Mouse (Mus musculus) stomach, postnatal 0 days (tissue): ENCODE measurements around the gene Gpx4. TPM values are rescaled to one million over a fixed set of nuclear protein-coding genes. Genes with fewer than 3 reads are reported as not detected.
A peak's percentile ranks its signal among the peaks of the same experiment; 100 is the strongest.
"Not testable (repeated sequence)": the region's sequence is repeated elsewhere in the genome, so short reads cannot be mapped to it uniquely, and the experiment has no call there.

Experiments
- ATAC-seq: fragments of 200-750 bp; cut with Nextera tagmentation; 2 replicates; pipeline ENCODE4 v1.8.0; 2017; ENCODE audit not compliant: low FRiP score, low TSS enrichment
- DNase-seq: peaks from one replicate; pipeline ENCODE4 v3.0.0-alpha.2; 2016; ENCODE audit warnings: low spot score
- H3K27ac ChIP-seq: fragments of 300-500 bp; sonication (generic); replicated peaks from 2 replicates; pipeline ENCODE4 v1.5.1; 2014; ENCODE audit warnings: mild to moderate bottlenecking, control low read depth
- H3K27me3 ChIP-seq: fragments of 300-500 bp; sonication (generic); 2 replicates; pipeline ENCODE4 v1.6.1; 2014; ENCODE audit warnings: low read length; ENCODE audit not compliant: control insufficient read depth, insufficient read depth
- H3K36me3 ChIP-seq: fragments of 300-500 bp; sonication (generic); 2 replicates; pipeline ENCODE4 v1.6.1; 2014; ENCODE audit warnings: low read length, mixed read lengths; ENCODE audit not compliant: control insufficient read depth, insufficient read depth
- H3K4me1 ChIP-seq: fragments of 300-500 bp; sonication (generic); replicated peaks from 2 replicates; pipeline ENCODE4 v1.6.1; 2014; ENCODE audit warnings: antibody characterized with exemption; ENCODE audit not compliant: control insufficient read depth, insufficient read depth
- H3K4me2 ChIP-seq: fragments of 300-500 bp; sonication (generic); replicated peaks from 2 replicates; pipeline ENCODE4 v1.6.1; 2014; ENCODE audit warnings: low read depth, mild to moderate bottlenecking, control low read depth, moderate library complexity
- H3K4me3 ChIP-seq: fragments of 300-500 bp; sonication (generic); 2 replicates; pipeline ENCODE4 v1.5.1; 2014; ENCODE audit warnings: low read depth, low read length, control low read depth
- H3K9ac ChIP-seq: fragments of 300-500 bp; sonication (generic); 2 replicates; pipeline ENCODE4 v1.6.1; 2014; ENCODE audit warnings: mild to moderate bottlenecking, low read length, control low read depth, mixed read lengths
- H3K9me3 ChIP-seq: fragments of 300-500 bp; sonication (generic); 2 replicates; pipeline ENCODE4 v1.6.1; 2016; ENCODE audit warnings: low read length; ENCODE audit not compliant: control insufficient read depth
- CTCF ChIP-seq: IDR thresholded peaks from 2 replicates; pipeline ENCODE4 v1.5.1; 2016; ENCODE audit warnings: antibody characterized with exemption, low read depth, mild to moderate bottlenecking, moderate library complexity
- EP300 ChIP-seq: optimal IDR thresholded peaks from 2 replicates; pipeline ENCODE3; 2016; ENCODE audit warnings: antibody characterized with exemption
- WGBS: fragments of 180-500 bp; shearing (Covaris S2); extraction: QIAGEN DNeasy Blood & Tissue Kit; methylation state at CpG from one replicate; pipeline ENCODE4 v1.1.7; 2014; 5-methylcytosine and 5-hydroxymethylcytosine counted together
- polyA plus RNA-seq: library from polyadenylated mRNA; unstranded; fragments of >200 nt; fragmentation: Nextera tagmentation; extraction: Ambion mirVana; gene quantifications from 2 replicates; pipeline ENCODE4 v1.2.1, GENCODE M21; 2015

The Gpx4 gene
- polyA plus RNA-seq, 1 experiment from 2014 or later: 435 TPM

DNA sequence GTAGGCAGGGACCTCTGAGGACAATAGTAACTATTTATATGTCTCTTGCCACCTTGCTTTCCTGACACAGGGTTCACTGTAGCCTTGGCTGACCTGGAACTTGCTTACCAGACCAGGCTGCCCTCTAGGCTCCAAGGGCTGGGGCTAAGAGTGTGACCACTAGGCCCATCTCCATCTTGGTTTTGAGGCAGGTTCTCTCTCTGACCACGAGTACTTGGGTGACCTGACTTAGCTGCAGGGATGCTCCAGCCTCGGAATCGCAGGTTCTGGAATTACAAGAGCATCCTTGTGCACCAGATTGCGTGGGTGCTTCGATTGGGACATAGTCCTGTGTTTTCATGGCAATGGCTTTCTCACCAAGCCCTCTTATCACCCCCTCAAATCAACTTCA, 5.4 kb downstream of the Gpx4 start:
- Histone ChIP-seq H3K9me3 (no peaks in the 10 kb centered on the region), H3K36me3 (peaks cover 9% of the 10 kb centered on the region), H3K4me2 (no peak overlapping the region), H3K27ac (peak overlapping the region; percentile 75), H3K27me3 (no peaks in the 10 kb centered on the region), H3K4me1 (no peaks in the 10 kb centered on the region; the same call in 1 of the 2 replicates), H3K4me3 (no peak overlapping the region), H3K9ac (peak overlapping the region; percentile 13; the same call in 1 of the 2 replicates)
- 81% methylated on average over 5 of the region's 5 CpGs for WGBS
- no peak for ATAC-seq
- no peak for DNase-seq
- TF ChIP-seq EP300: no peak
- TF ChIP-seq CTCF: no peak

DNA sequence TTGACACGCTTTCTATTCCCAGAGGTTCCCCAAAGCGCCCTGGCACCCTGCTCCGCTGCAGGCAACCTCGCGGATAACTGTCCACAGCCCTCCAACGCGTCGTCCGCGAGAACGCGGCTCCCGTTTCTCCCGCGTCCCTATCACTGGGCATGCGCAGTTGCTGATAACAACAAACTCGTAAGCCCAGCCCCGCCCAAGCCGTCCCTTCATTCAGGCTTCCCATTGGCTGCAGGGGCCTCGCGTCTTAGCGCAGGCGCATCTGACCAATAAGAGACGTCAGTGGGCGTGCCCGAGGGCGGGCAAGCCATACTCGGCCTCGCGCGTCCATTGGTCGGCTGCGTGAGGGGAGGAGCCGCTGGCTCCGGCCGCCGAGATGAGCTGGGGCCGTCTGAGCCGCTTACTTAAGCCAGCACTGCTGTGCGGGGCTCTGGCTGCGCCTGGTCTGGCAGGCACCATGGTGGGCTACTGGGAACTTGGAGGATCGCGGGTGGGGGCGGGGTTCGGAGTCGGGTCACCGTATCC, 6.4 kb downstream of the Gpx4 start:
- Histone ChIP-seq H3K27me3 (no peaks in the 10 kb centered on the region), H3K9me3 (no peaks in the 10 kb centered on the region), H3K4me2 (peak overlapping the region; percentile 78), H3K27ac (peak overlapping the region; percentile 99), H3K4me1 (no peaks in the 10 kb centered on the region; the same call in 1 of the 2 replicates), H3K4me3 (peak overlapping the region; percentile 84), H3K9ac (peak overlapping the region; percentile 94), H3K36me3 (peaks cover 18% of the 10 kb centered on the region)
- ATAC-seq (peak; percentile 95), DNase-seq (peak; percentile 100)
- under 1% methylated on average over 47 of the region's 47 CpGs for WGBS
- TF ChIP-seq EP300 (no peak), CTCF (no peak)

GRCm38 (mm10) chr10:80053831-80054815, 7.2 kb downstream of the Gpx4 start:
- H3K36me3 ChIP-seq: peaks cover 22% of the 10 kb centered on the region
- peak overlapping the region; percentile 84 for H3K4me3 ChIP-seq
- H3K4me1 ChIP-seq: no peaks in the 10 kb centered on the region; the same call in 1 of the 2 replicates
- TF ChIP-seq EP300 (no peak), CTCF (peak; percentile 64)
- ATAC-seq: peak; percentile 42
- WGBS: under 1% methylated on average over 56 of the region's 77 CpGs
- H3K4me2 ChIP-seq: peak overlapping the region; percentile 78
- no peaks in the 10 kb centered on the region for H3K9me3 ChIP-seq
- no peaks in the 10 kb centered on the region for H3K27me3 ChIP-seq
- peak; percentile 87 for DNase-seq
- H3K9ac ChIP-seq: peak overlapping the region; percentile 94
- H3K27ac ChIP-seq: peak overlapping the region; percentile 99

- peak overlapping the region; percentile 84 for H3K4me3 ChIP-seq
- 5% methylated on average over 3 of the region's 3 CpGs for WGBS
- DNase-seq, ATAC-seq, H3K27ac ChIP-seq, H3K4me1 ChIP-seq, H3K27me3 ChIP-seq, H3K9me3 ChIP-seq: not testable (repeated sequence)
- H3K9ac ChIP-seq: peak overlapping the region; percentile 94; the same call in 1 of the 2 replicates
- H3K36me3 ChIP-seq: peaks cover 28% of the 10 kb centered on the region
- peak overlapping the region; percentile 78 for H3K4me2 ChIP-seq
Measured at GRCm38 (mm10) chr10:80054911-80055310, 7.9 kb downstream of the Gpx4 start.

DNA sequence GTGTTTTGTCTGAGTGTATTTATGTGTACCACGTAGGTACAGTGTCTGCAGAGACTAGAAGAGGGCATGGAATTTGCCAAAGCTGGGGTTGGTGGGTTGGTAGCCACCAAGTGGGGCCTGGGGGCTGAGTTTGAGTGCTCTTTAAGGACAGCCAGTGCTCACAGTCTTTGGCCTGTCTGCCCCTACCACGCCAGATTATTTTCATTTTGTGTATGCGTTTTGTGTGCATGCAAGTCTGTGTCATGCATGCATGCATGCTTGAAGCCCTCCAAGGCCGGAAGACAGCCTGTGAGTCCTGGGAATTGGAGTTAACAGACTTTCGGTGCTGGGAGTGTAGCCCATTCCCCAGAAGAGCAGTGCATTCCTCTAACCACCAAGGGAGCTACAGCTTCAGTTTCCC, 8.4 kb downstream of the Gpx4 start:
- H3K9ac ChIP-seq: peak overlapping the region; percentile 94; the same call in 1 of the 2 replicates
- 73% methylated on average over 5 of the region's 5 CpGs for WGBS

More for the DNA sequence above, 8.4 kb downstream of the Gpx4 start:
- Histone ChIP-seq H3K27me3 (no peaks in the 10 kb centered on the region), H3K4me1 (no peaks in the 10 kb centered on the region; the same call in 1 of the 2 replicates), H3K36me3 (peaks cover 30% of the 10 kb centered on the region), H3K4me3 (no peak overlapping the region), H3K4me2 (peak overlapping the region; percentile 78), H3K9me3 (no peaks in the 10 kb centered on the region), H3K27ac (no peak overlapping the region)
- ATAC-seq: no peak
- no peak for DNase-seq
- TF ChIP-seq EP300 (no peak), CTCF (no peak)
